Comparison of ENCODE assay signal across 10 mouse cellular contexts in genomic region chr3:108411026-108411753, GRCm38 (mm10). TPM values are rescaled to one million over a fixed set of nuclear protein-coding genes. Genes with fewer than 3 reads are reported as not detected.
A peak's percentile ranks its signal among the peaks of the same experiment; 100 is the strongest.
DNase-seq lines count a peak whose midpoint lies in the region; ATAC-seq and TF ChIP-seq lines count a peak whose summit lies in the region.
"Had no signal": no experiment of that assay in that cellular context is flagged by ENCODE, and none has a peak within 500 bp of the region (broad histone marks: within the 10 kb centered on the region; RNA-seq: fewer than 3 reads in every experiment).

No protein-coding gene starts in this region.

- H3K27me3 ChIP-seq in hindbrain, embryonic 13.5 days, result no peaks in the 10 kb centered on the region
- H3K27me3 ChIP-seq in limb, embryonic 14.5 days (ENCODE audit: control insufficient read depth, insufficient read depth, low read length), result 0 out of 2 replicates have a peak, but pooled peaks cover 1% of the 10 kb centered on the region

- H3K4me1 ChIP-seq in hindbrain, embryonic 13.5 days (replicated peaks), result peaks cover 91% of the 10 kb centered on the region
- peaks cover 10% of the 10 kb centered on the region; the same call in 1 of the 2 replicates for H3K4me1 ChIP-seq in limb, embryonic 14.5 days (ENCODE audit: control insufficient read depth, insufficient read depth, low read length)

- H3K36me3 ChIP-seq in hindbrain, embryonic 13.5 days, result peaks cover 58% of the 10 kb centered on the region
- peaks cover 32% of the 10 kb centered on the region for H3K36me3 ChIP-seq in limb, embryonic 14.5 days (ENCODE audit: control insufficient read depth, insufficient read depth, low read length)

- peak overlapping the region; percentile 90 for H3K4me3 ChIP-seq in hindbrain, embryonic 13.5 days
- no peak overlapping the region for H3K4me3 ChIP-seq in limb, embryonic 14.5 days (replicated peaks; ENCODE audit: low read length)
- H3K4me3 ChIP-seq: myocyte had no signal

- peaks cover 6% of the 10 kb centered on the region for H3K9me3 ChIP-seq in hindbrain, embryonic 13.5 days
- peaks cover 15% of the 10 kb centered on the region for H3K9me3 ChIP-seq in limb, embryonic 14.5 days (ENCODE audit: control insufficient read depth, low read length)

- 15% methylated on average over 5 of the region's 5 CpGs for WGBS in hindbrain, embryonic 13.5 days
- 57% methylated on average over 5 of the region's 5 CpGs for WGBS in limb, embryonic 14.5 days

- peak; percentile 45 for DNase-seq in cerebellum, adult 9-11 months
- DNase-seq in cerebellum, postnatal 4 days (ENCODE audit: low spot score in 2 of 2), result no peak
- peak; percentile 87 for DNase-seq in Muller cell, postnatal 12 days (ENCODE audit: inconsistent ontology term)
- no peak for DNase-seq in limb, embryonic 14.5 days (ENCODE audit: low spot score)
- DNase-seq in urinary bladder, postnatal 4 days (ENCODE audit: low spot score in 2 of 2), result no peak

- TF ChIP-seq POLR2A in limb, embryonic 14.5 days (IDR thresholded peaks at IDR 0.05; ENCODE audit: borderline replicate concordance, extremely low read depth, insufficient read depth, insufficient read length), result no peak

- ATAC-seq in hindbrain, embryonic 13.5 days (ENCODE audit: low FRiP score), result no peak; the same call in 1 of the 2 replicates
- no peak for ATAC-seq in limb, embryonic 14.5 days (ENCODE audit: low FRiP score, low read depth)
- ATAC-seq in megakaryocyte-erythroid progenitor cell, adult 5-6 weeks (replicated peaks; ENCODE audit: low FRiP score, low TSS enrichment, poor library complexity, severe bottlenecking), result no peak
- no peak for ATAC-seq in megakaryocyte progenitor cell, adult 5-6 weeks (replicated peaks; ENCODE audit: poor library complexity)

- H3K9ac ChIP-seq in hindbrain, embryonic 13.5 days, result peak overlapping the region; percentile 87
- H3K9ac ChIP-seq in limb, embryonic 14.5 days (ENCODE audit: low read depth, low read length, severe bottlenecking), result peak overlapping the region; percentile 43

- H3K4me2 ChIP-seq in hindbrain, embryonic 13.5 days, result peak overlapping the region; percentile 85
- 0 out of 2 replicates have a peak overlapping the region, but pooled peaks have one; percentile 13 for H3K4me2 ChIP-seq in limb, embryonic 14.5 days (replicated peaks; ENCODE audit: low read depth, low read length, severe bottlenecking)

- peak overlapping the region; percentile 99 for H3K27ac ChIP-seq in hindbrain, embryonic 13.5 days
- no peak overlapping the region for H3K27ac ChIP-seq in limb, embryonic 14.5 days (replicated peaks; ENCODE audit: low read depth, low read length)

RNA-seq across cellular contexts. Expression of gene Celsr2, which starts 4.2 kb away (rescaled TPM):
- 50.5 and 58.0 TPM in 2 replicates for polyA plus RNA-seq in hindbrain, embryonic 13.5 days (2015; fragmentation: Nextera tagmentation; extraction: Ambion mirVana)
- 18.9 and 23.3 TPM in 2 replicates for polyA plus RNA-seq in limb, embryonic 14.5 days (2012; rRNA removed)
- polyA plus RNA-seq in limb, embryonic 14.5 days (2014; fragmentation: Nextera tagmentation; extraction: Ambion mirVana), result 10.5 and 15.5 TPM in 2 replicates
- 1.8 and 6.5 TPM in 2 replicates for total RNA-seq in megakaryocyte-erythroid progenitor cell, adult 5-6 weeks (2014; fragmentation: Nextera tagmentation)
- 0.42 and 2.3 TPM in 2 replicates for total RNA-seq in megakaryocyte-erythroid progenitor cell, adult 5-6 weeks (2017)
- 1.1 and 1.6 TPM in 2 replicates for total RNA-seq in megakaryocyte progenitor cell, adult 5-6 weeks (2015)
- total RNA-seq in megakaryocyte progenitor cell, adult 5-6 weeks (2017), result 0.20 and 0.42 TPM in 2 replicates
- polyA plus RNA-seq: myocyte had no signal

RNA-seq across cellular contexts. Expression of gene Psrc1, which starts 27.6 kb away (rescaled TPM):
- 13.8 and 13.9 TPM in 2 replicates for polyA plus RNA-seq in hindbrain, embryonic 13.5 days (2015; fragmentation: Nextera tagmentation; extraction: Ambion mirVana)
- polyA plus RNA-seq in limb, embryonic 14.5 days (2012; rRNA removed), result 86.7 and 91.5 TPM in 2 replicates
- 38.0 and 39.1 TPM in 2 replicates for polyA plus RNA-seq in limb, embryonic 14.5 days (2014; fragmentation: Nextera tagmentation; extraction: Ambion mirVana)
- 34.4 and 34.9 TPM in 2 replicates for total RNA-seq in megakaryocyte-erythroid progenitor cell, adult 5-6 weeks (2014; fragmentation: Nextera tagmentation)
- 13.6 and 24.9 TPM in 2 replicates for total RNA-seq in megakaryocyte-erythroid progenitor cell, adult 5-6 weeks (2017)
- total RNA-seq in megakaryocyte progenitor cell, adult 5-6 weeks (2015), result 7.7 and 10.3 TPM in 2 replicates
- total RNA-seq in megakaryocyte progenitor cell, adult 5-6 weeks (2017), result 10.2 and 14.1 TPM in 2 replicates

RNA-seq across cellular contexts. Expression of gene Sars, which starts 33.8 kb away (rescaled TPM):
- 220 and 230 TPM in 2 replicates for polyA plus RNA-seq in hindbrain, embryonic 13.5 days (2015; fragmentation: Nextera tagmentation; extraction: Ambion mirVana)
- polyA plus RNA-seq in limb, embryonic 14.5 days (2012; rRNA removed), result 52.4 and 80.2 TPM in 2 replicates
- 108 and 118 TPM in 2 replicates for polyA plus RNA-seq in limb, embryonic 14.5 days (2014; fragmentation: Nextera tagmentation; extraction: Ambion mirVana)
- total RNA-seq in megakaryocyte-erythroid progenitor cell, adult 5-6 weeks (2014; fragmentation: Nextera tagmentation), result 58.8 and 69.7 TPM in 2 replicates
- total RNA-seq in megakaryocyte-erythroid progenitor cell, adult 5-6 weeks (2017), result 456 and 521 TPM in 2 replicates
- total RNA-seq in megakaryocyte progenitor cell, adult 5-6 weeks (2015), result 19.0 and 26.5 TPM in 2 replicates
- total RNA-seq in megakaryocyte progenitor cell, adult 5-6 weeks (2017), result 249 and 357 TPM in 2 replicates

RNA-seq across cellular contexts. Expression of gene Mybphl, which starts 46.5 kb away (rescaled TPM):
- 0.13 and 0.21 TPM in 2 replicates for polyA plus RNA-seq in hindbrain, embryonic 13.5 days (2015; fragmentation: Nextera tagmentation; extraction: Ambion mirVana)
- not detected in 2 replicates for polyA plus RNA-seq in limb, embryonic 14.5 days (2012; rRNA removed)
- polyA plus RNA-seq in limb, embryonic 14.5 days (2014; fragmentation: Nextera tagmentation; extraction: Ambion mirVana), result not detected in 2 replicates
- total RNA-seq in megakaryocyte-erythroid progenitor cell, adult 5-6 weeks (2014; fragmentation: Nextera tagmentation), result not detected in 2 replicates
- total RNA-seq in megakaryocyte-erythroid progenitor cell, adult 5-6 weeks (2017), result not detected in 2 replicates
- total RNA-seq in megakaryocyte progenitor cell, adult 5-6 weeks (2015), result not detected in 2 replicates
- total RNA-seq in megakaryocyte progenitor cell, adult 5-6 weeks (2017), result not detected in 2 replicates
- total RNA-seq: hematopoietic stem cell, adult 5-6 weeks had no signal
- polyA plus RNA-seq: myocyte had no signal

Comparison
In these comparisons a context has a peak if more than half of its experiments do, and no peak if none do; other contexts are left out.
1. DNase-seq: peak in cerebellum, adult 9-11 months (single experiment) and Muller cell, postnatal 12 days (single experiment); none in cerebellum, postnatal 4 days (0 of 2), limb, embryonic 14.5 days (single experiment) and urinary bladder, postnatal 4 days (0 of 2).